Mouse (Mus musculus) urinary bladder, postnatal 0 days (tissue): ENCODE measurements around the gene Xpnpep2. TPM values are rescaled to one million over a fixed set of nuclear protein-coding genes. Genes with fewer than 3 reads are reported as not detected.

Experiments used
- polyA plus RNA-seq: library from polyadenylated mRNA; unstranded; fragments of >200 nt; fragmentation: Nextera tagmentation; extraction: Ambion mirVana; gene quantifications from 2 replicates; pipeline ENCODE4 v1.2.1, GENCODE M21; 2015

Gene Xpnpep2
- polyA plus RNA-seq: 0.45 and 0.47 TPM in 2 replicates

GRCm38 (mm10) chrX:48108394-48109315, at the start of gene Xpnpep2:
TSS of gene Xpnpep2 (plus strand) at chrX:48108725.

GRCm38 (mm10) chrX:48146262-48146661, 37.7 kb downstream of the Xpnpep2 start, which contains the start of gene Sash3:
TSS of gene Sash3 (plus strand) at chrX:48146436.

Other genes with a start within 250 kb of the Xpnpep2 start
- 13.5 and 17.4 TPM in 2 replicates for gene Smarca1, start 215.8 kb upstream of the Xpnpep2 start, polyA plus RNA-seq
- 11.7 and 14.5 TPM in 2 replicates for gene Ocrl, start 196.3 kb upstream of the Xpnpep2 start, polyA plus RNA-seq
- gene Apln, start 73.9 kb upstream of the Xpnpep2 start, polyA plus RNA-seq: 2.8 and 5.2 TPM in 2 replicates
- 1.8 and 2.8 TPM in 2 replicates for gene Sash3, start 37.7 kb downstream of the Xpnpep2 start, polyA plus RNA-seq
- 3.6 and 3.9 TPM in 2 replicates for gene Zdhhc9, start 100.2 kb downstream of the Xpnpep2 start, polyA plus RNA-seq
- gene Utp14a, start 148.1 kb downstream of the Xpnpep2 start, polyA plus RNA-seq: 11.3 and 11.8 TPM in 2 replicates
- gene Bcorl1, start 232.6 kb downstream of the Xpnpep2 start, polyA plus RNA-seq: 1.7 and 1.9 TPM in 2 replicates